Mouse (Mus musculus): ENCODE data around the gene Mtus2. TPM values are rescaled to one million over a fixed set of nuclear protein-coding genes. Genes with fewer than 3 reads are reported as not detected.

Gene Mtus2
- polyA plus RNA-seq, 1 experiment from 2014 or later, result 46.4 TPM

- Histone ChIP-seq H3K9ac (no peak overlapping the region), H3K4me2 (no peak overlapping the region), H3K4me1 (0 out of 2 replicates have a peak, but pooled peaks cover 7% of the 10 kb centered on the region), H3K4me3 (no peak overlapping the region), H3K27ac (peak overlapping the region; percentile 60; the same call in 1 of the 2 replicates), H3K27me3 (replicated peaks) (no peaks in the 10 kb centered on the region), H3K9me3 (no peaks in the 10 kb centered on the region), H3K36me3 (replicated peaks) (no peaks in the 10 kb centered on the region)
- ATAC-seq (replicated peaks), result no peak
- 50% methylated on average over 10 of the region's 10 CpGs for WGBS
Observed at GRCm38 (mm10) chr5:148094640-148095039, 137.5 kb downstream of the Mtus2 start.

GRCm38 (mm10) chr5:148099356-148099755, 142.2 kb downstream of the Mtus2 start:
- WGBS, result 92% methylated on average over 9 of the region's 9 CpGs
- Histone ChIP-seq H3K36me3 (replicated peaks) (no peaks in the 10 kb centered on the region), H3K4me2 (no peak overlapping the region), H3K9me3 (no peaks in the 10 kb centered on the region), H3K27me3 (replicated peaks) (no peaks in the 10 kb centered on the region), H3K4me3 (no peak overlapping the region), H3K9ac (no peak overlapping the region), H3K27ac (no peak overlapping the region), H3K4me1 (0 out of 2 replicates have a peak, but pooled peaks cover 5% of the 10 kb centered on the region)
- no peak for ATAC-seq (replicated peaks)

GRCm38 (mm10) chr5:148107324-148107723, 150.2 kb downstream of the Mtus2 start:
- H3K4me1 ChIP-seq, result peaks cover 9% of the 10 kb centered on the region
- no peak overlapping the region for H3K9ac ChIP-seq
- H3K27ac ChIP-seq, result peak overlapping the region; percentile 47
- H3K27me3 ChIP-seq (replicated peaks), result no peaks in the 10 kb centered on the region
- no peak overlapping the region for H3K4me3 ChIP-seq
- ATAC-seq (replicated peaks), result no peak
- H3K9me3 ChIP-seq, result no peaks in the 10 kb centered on the region
- WGBS, result 82% methylated on average over 6 of the region's 6 CpGs
- no peaks in the 10 kb centered on the region for H3K36me3 ChIP-seq (replicated peaks)
- H3K4me2 ChIP-seq, result no peak overlapping the region

GRCm38 (mm10) chr5:148107890-148108289, 150.8 kb downstream of the Mtus2 start:
- Histone ChIP-seq H3K9ac (no peak overlapping the region), H3K27me3 (replicated peaks) (no peaks in the 10 kb centered on the region), H3K27ac (no peak overlapping the region; the same call in 1 of the 2 replicates), H3K9me3 (no peaks in the 10 kb centered on the region), H3K4me1 (peaks cover 9% of the 10 kb centered on the region), H3K4me3 (no peak overlapping the region), H3K36me3 (replicated peaks) (no peaks in the 10 kb centered on the region), H3K4me2 (peak overlapping the region; percentile 19; the same call in 1 of the 2 replicates)
- 15% methylated on average over 7 of the region's 7 CpGs for WGBS
- ATAC-seq (replicated peaks), result no peak

- Histone ChIP-seq H3K36me3 (replicated peaks) (no peaks in the 10 kb centered on the region), H3K4me2 (peak overlapping the region; percentile 19; the same call in 1 of the 2 replicates), H3K4me3 (no peak overlapping the region), H3K27ac (peak overlapping the region; percentile 62; the same call in 1 of the 2 replicates), H3K9ac (no peak overlapping the region), H3K27me3 (replicated peaks) (no peaks in the 10 kb centered on the region), H3K9me3 (no peaks in the 10 kb centered on the region), H3K4me1 (peaks cover 9% of the 10 kb centered on the region)
- WGBS, result 17% methylated on average over 9 of the region's 9 CpGs
- 0 out of 2 replicates have a peak, but pooled peaks have one; percentile 17 for ATAC-seq (replicated peaks)
Observed at GRCm38 (mm10) chr5:148108314-148108713, 151.2 kb downstream of the Mtus2 start.

- Histone ChIP-seq H3K4me1 (peaks cover 5% of the 10 kb centered on the region; the same call in 1 of the 2 replicates), H3K36me3 (replicated peaks) (no peaks in the 10 kb centered on the region), H3K27me3 (replicated peaks) (no peaks in the 10 kb centered on the region), H3K27ac (peak overlapping the region; percentile 9; the same call in 1 of the 2 replicates), H3K9ac (no peak overlapping the region), H3K4me2 (no peak overlapping the region), H3K4me3 (no peak overlapping the region), H3K9me3 (no peaks in the 10 kb centered on the region)
- WGBS, result 49% methylated on average over 15 of the region's 15 CpGs
- peak; percentile 75 for ATAC-seq (replicated peaks)
Observed at GRCm38 (mm10) chr5:148115207-148115817, 158.2 kb downstream of the Mtus2 start.

- no peak overlapping the region for H3K4me2 ChIP-seq
- 41% methylated on average over 12 of the region's 12 CpGs for WGBS
- no peak overlapping the region for H3K4me3 ChIP-seq
- no peaks in the 10 kb centered on the region for H3K9me3 ChIP-seq
- peak overlapping the region; percentile 43 for H3K27ac ChIP-seq
- peaks cover 9% of the 10 kb centered on the region for H3K4me1 ChIP-seq
- peak; percentile 52; the same call in 1 of the 2 replicates for ATAC-seq (replicated peaks)
- no peaks in the 10 kb centered on the region for H3K36me3 ChIP-seq (replicated peaks)
- no peaks in the 10 kb centered on the region for H3K27me3 ChIP-seq (replicated peaks)
- no peak overlapping the region for H3K9ac ChIP-seq
Observed at GRCm38 (mm10) chr5:148124354-148124753, 167.2 kb downstream of the Mtus2 start.

- H3K9ac ChIP-seq, result no peak overlapping the region
- ATAC-seq (replicated peaks), result no peak
- WGBS, result 43% methylated on average over 8 of the region's 8 CpGs
- no peak overlapping the region for H3K4me2 ChIP-seq
- no peaks in the 10 kb centered on the region for H3K9me3 ChIP-seq
- H3K4me3 ChIP-seq, result no peak overlapping the region
- H3K4me1 ChIP-seq, result peaks cover 15% of the 10 kb centered on the region
- H3K36me3 ChIP-seq (replicated peaks), result no peaks in the 10 kb centered on the region
- 0 out of 2 replicates have a peak overlapping the region, but pooled peaks have one; percentile 35 for H3K27ac ChIP-seq
- H3K27me3 ChIP-seq (replicated peaks), result no peaks in the 10 kb centered on the region
Observed at GRCm38 (mm10) chr5:148130691-148131457, 173.8 kb downstream of the Mtus2 start.

GRCm38 (mm10) chr5:148131458-148132131, 174.5 kb downstream of the Mtus2 start:
- H3K4me1 ChIP-seq, result peaks cover 15% of the 10 kb centered on the region
- WGBS, result 63% methylated on average over 10 of the region's 10 CpGs
- H3K27ac ChIP-seq, result 0 out of 2 replicates have a peak overlapping the region, but pooled peaks have one; percentile 35
- no peak overlapping the region for H3K4me3 ChIP-seq
- no peaks in the 10 kb centered on the region for H3K27me3 ChIP-seq (replicated peaks)
- H3K36me3 ChIP-seq (replicated peaks), result no peaks in the 10 kb centered on the region
- H3K9me3 ChIP-seq, result no peaks in the 10 kb centered on the region
- H3K4me2 ChIP-seq, result no peak overlapping the region
- H3K9ac ChIP-seq, result no peak overlapping the region
- no peak for ATAC-seq (replicated peaks)

- Histone ChIP-seq H3K9ac (no peak overlapping the region), H3K4me2 (no peak overlapping the region), H3K4me3 (no peak overlapping the region), H3K36me3 (replicated peaks) (no peaks in the 10 kb centered on the region), H3K4me1 (peaks cover 15% of the 10 kb centered on the region), H3K27me3 (replicated peaks) (no peaks in the 10 kb centered on the region), H3K27ac (peak overlapping the region; percentile 9; the same call in 1 of the 2 replicates), H3K9me3 (no peaks in the 10 kb centered on the region)
- ATAC-seq (replicated peaks), result no peak
- 61% methylated on average over 9 of the region's 9 CpGs for WGBS
Observed at GRCm38 (mm10) chr5:148133448-148134060, 176.4 kb downstream of the Mtus2 start.

- Histone ChIP-seq H3K36me3 (replicated peaks) (no peaks in the 10 kb centered on the region), H3K27me3 (replicated peaks) (no peaks in the 10 kb centered on the region), H3K4me3 (no peak overlapping the region), H3K4me2 (no peak overlapping the region), H3K27ac (no peak overlapping the region), H3K4me1 (peaks cover 26% of the 10 kb centered on the region), H3K9me3 (no peaks in the 10 kb centered on the region), H3K9ac (no peak overlapping the region)
- WGBS, result 93% methylated on average over 3 of the region's 3 CpGs
- no peak for ATAC-seq (replicated peaks)
Observed at GRCm38 (mm10) chr5:148141662-148142061, 184.5 kb downstream of the Mtus2 start.

All from midbrain, embryonic 15.5 days (tissue).